Mouse (Mus musculus) thymus, postnatal 25 days (tissue): ENCODE measurements around the gene Vstm4.

Experiments used
- DNase-seq: peaks from one replicate; pipeline ENCODE4 v3.0.0; 2022

The Vstm4 gene

GRCm38 (mm10) chr14:32950312-32951301 lies 94.1 kb downstream of the Vstm4 start:
- DNase-seq, result no peak

GRCm38 (mm10) chr14:32956486-32956885 lies 99.9 kb downstream of the Vstm4 start:
- no peak for DNase-seq

GRCm38 (mm10) chr14:32958671-32959070 lies 102.1 kb downstream of the Vstm4 start:
- DNase-seq, result no peak

GRCm38 (mm10) chr14:32960481-32960880 lies 103.9 kb downstream of the Vstm4 start:
- peak; percentile 25 for DNase-seq

- DNase-seq, result no peak
These were observed 108.2 kb downstream of the Vstm4 start for GRCm38 (mm10) chr14:32964742-32965141.

- DNase-seq, result no peak
These were observed 114.1 kb downstream of the Vstm4 start for GRCm38 (mm10) chr14:32970700-32971099.

- DNase-seq, result no peak
These were observed 127.7 kb downstream of the Vstm4 start for GRCm38 (mm10) chr14:32984176-32984738.

- DNase-seq, result no peak
These were observed 130.1 kb downstream of the Vstm4 start for GRCm38 (mm10) chr14:32986659-32987058.
